Mouse (Mus musculus) embryonic facial prominence, embryonic 10.5 days (tissue): ENCODE data around the gene Clp1. TPM values are rescaled to one million over a fixed set of nuclear protein-coding genes. Genes with fewer than 3 reads are reported as not detected.

Experiments used
- DNase-seq: peaks from one replicate; pipeline ENCODE4 v3.0.0-alpha.2; 2017; ENCODE audit warnings: low spot score
- H3K27ac ChIP-seq: fragments of 300-500 bp; sonication (generic); replicated peaks from 2 replicates; pipeline ENCODE4 v1.5.1; 2016; ENCODE audit warnings: mild to moderate bottlenecking
- H3K27me3 ChIP-seq: fragments of 300-500 bp; sonication (generic); replicated peaks from 2 replicates; pipeline ENCODE4 v1.6.1; 2016; ENCODE audit warnings: low read depth, mild to moderate bottlenecking; ENCODE audit not compliant: poor library complexity, severe bottlenecking
- H3K36me3 ChIP-seq: fragments of 300-500 bp; sonication (generic); replicated peaks from 2 replicates; pipeline ENCODE4 v1.6.1; 2016; ENCODE audit warnings: mild to moderate bottlenecking, moderate library complexity
- H3K4me1 ChIP-seq: fragments of 300-500 bp; sonication (generic); 2 replicates; pipeline ENCODE4 v1.6.1; 2016
- H3K4me3 ChIP-seq: fragments of 300-500 bp; sonication (generic); 2 replicates; pipeline ENCODE4 v1.5.1; 2016; ENCODE audit warnings: mild to moderate bottlenecking, moderate library complexity
- H3K9me3 ChIP-seq: fragments of 300-500 bp; sonication (generic); 2 replicates; pipeline ENCODE4 v1.6.1; 2016; ENCODE audit warnings: mild to moderate bottlenecking
- WGBS: fragments of 180-500 bp; shearing (Covaris S2); methylation state at CpG from one replicate; pipeline ENCODE4 v1.1.7; 2016; 5-methylcytosine and 5-hydroxymethylcytosine counted together
- microRNA counts: library from miRNA; unstranded; fragments of <30 nt; microRNA quantifications from one replicate; lab custom pipeline; 2017
- microRNA-seq: library from miRNA; unstranded; fragments of <30 nt; microRNA quantifications from one replicate; pipeline ENCODE4, GENCODE M21; 2017
- polyA plus RNA-seq: library from polyadenylated mRNA; unstranded; fragments of >200 nt; fragmentation: Nextera tagmentation; extraction: Ambion mirVana; gene quantifications from 2 replicates; pipeline ENCODE4 v1.2.1, GENCODE M21; 2016

Gene Clp1
- polyA plus RNA-seq, 1 experiment from 2014 or later = 53.2 TPM

- no peaks in the 10 kb centered on the region for H3K4me1 ChIP-seq
- 85% methylated on average over 2 of the region's 2 CpGs for WGBS
- no peak overlapping the region for H3K27ac ChIP-seq
- no peaks in the 10 kb centered on the region for H3K27me3 ChIP-seq
- H3K36me3 ChIP-seq = peaks cover 97% of the 10 kb centered on the region
- H3K9me3 ChIP-seq = no peaks in the 10 kb centered on the region
- H3K4me3 ChIP-seq = no peak overlapping the region
- no peak for DNase-seq
These were observed 38.9 kb downstream of the Clp1 start for GRCm38 (mm10) chr2:84688080-84688844.

- peaks cover 9% of the 10 kb centered on the region for H3K4me1 ChIP-seq
- 81% methylated on average over 6 of the region's 6 CpGs for WGBS
- H3K27me3 ChIP-seq = no peaks in the 10 kb centered on the region
- no peak overlapping the region for H3K4me3 ChIP-seq
- H3K27ac ChIP-seq = no peak overlapping the region
- H3K9me3 ChIP-seq = no peaks in the 10 kb centered on the region
- DNase-seq = no peak
- H3K36me3 ChIP-seq = peaks cover 75% of the 10 kb centered on the region
These were observed 44.5 kb downstream of the Clp1 start for GRCm38 (mm10) chr2:84682605-84683183.

GRCm38 (mm10) chr2:84679016-84679415, 48.1 kb downstream of the Clp1 start, which contains the start of gene Tmx2:
Gene Tmx2, minus strand, starts transcription at chr2:84679140.
- Histone ChIP-seq H3K27me3 (no peaks in the 10 kb centered on the region), H3K4me3 (peak within 1 kb of the TSS; percentile 73), H3K27ac (peak within 1 kb of the TSS; percentile 82), H3K9me3 (no peaks in the 10 kb centered on the region), H3K4me1 (peaks cover 25% of the 10 kb centered on the region), H3K36me3 (peaks cover 63% of the 10 kb centered on the region)
- 19% methylated on average over 8 of the region's 8 CpGs for WGBS
- no peak for DNase-seq

DNA sequence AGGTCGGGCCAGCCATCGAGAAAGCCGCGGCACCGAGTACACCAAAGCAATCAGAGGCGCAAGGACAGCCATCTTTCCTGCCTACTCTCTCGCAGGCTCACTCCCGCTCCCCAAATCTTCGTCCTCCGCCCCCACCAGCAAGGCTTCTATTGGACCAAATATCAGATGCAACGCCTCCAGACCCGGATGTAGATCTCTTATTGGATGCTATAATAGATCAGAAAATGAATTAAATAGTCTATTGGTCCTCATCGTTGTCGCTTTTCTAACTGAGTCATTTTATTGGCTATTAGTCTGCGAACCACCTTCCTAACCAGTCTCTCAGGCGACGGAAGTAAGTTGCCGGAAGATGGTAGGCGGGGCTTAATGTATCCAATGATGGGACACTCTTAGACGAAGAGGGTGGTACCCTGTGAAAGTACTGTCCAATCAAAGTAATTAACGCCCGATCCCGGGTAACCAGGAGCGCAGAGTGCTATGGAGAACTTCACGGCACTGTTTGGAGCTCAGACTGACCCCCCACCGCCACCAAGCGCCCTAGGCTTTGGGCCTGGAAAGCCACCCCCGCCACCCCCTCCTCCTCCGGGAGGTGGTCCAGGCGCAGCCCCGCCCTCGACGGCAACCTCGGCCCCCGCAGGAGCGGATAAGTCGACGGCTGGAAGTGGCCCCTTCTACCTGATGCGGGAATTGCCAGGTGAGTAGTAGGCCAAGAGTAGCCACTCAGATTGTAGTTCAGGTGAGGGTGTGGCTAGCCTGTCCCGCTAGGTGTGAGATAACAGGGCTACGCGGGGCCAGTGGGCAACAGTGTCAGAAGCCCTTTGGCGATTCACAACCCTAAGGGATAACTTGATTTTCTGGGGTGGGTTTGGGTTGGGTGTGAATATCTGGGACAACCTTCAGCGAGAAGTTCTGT, 48.9 kb downstream of the Clp1 start, which contains the start of the genes Gm28635 and Med19:
Gm28635 (minus strand) TSS at position 74 of the 913 bp plus-strand sequence.
Med19 (plus strand) TSS at position 435 of the 913 bp plus-strand sequence.
- no peaks in the 10 kb centered on the region for H3K9me3 ChIP-seq
- H3K4me1 ChIP-seq = peaks cover 25% of the 10 kb centered on the region
- WGBS = under 1% methylated on average over 44 of the region's 44 CpGs
- H3K36me3 ChIP-seq = peaks cover 63% of the 10 kb centered on the region
- no peaks in the 10 kb centered on the region for H3K27me3 ChIP-seq
- H3K27ac ChIP-seq = peak within 1 kb of the TSS; percentile 82
- peak; percentile 94 for DNase-seq
- H3K4me3 ChIP-seq = peak within 1 kb of the TSS; percentile 73

- no peaks in the 10 kb centered on the region for H3K9me3 ChIP-seq
- no peak for DNase-seq
- H3K27ac ChIP-seq = peak overlapping the region; percentile 80
- no peaks in the 10 kb centered on the region for H3K27me3 ChIP-seq
- peaks cover 25% of the 10 kb centered on the region for H3K4me1 ChIP-seq
- H3K4me3 ChIP-seq = peak overlapping the region; percentile 73
- WGBS = 12% methylated on average over 22 of the region's 22 CpGs
- peaks cover 63% of the 10 kb centered on the region for H3K36me3 ChIP-seq
These were observed 49.7 kb downstream of the Clp1 start for GRCm38 (mm10) chr2:84677270-84677967.

MicroRNAs within 50 kb of the gene (microRNA counts, 519-probe panel; counts per million panel counts)
- 7,193 counts per million, percentile 97 among the panel's probes with 10 or more counts for microRNA mmu-miR-130a (lab: Ali Mortazavi, UCI)

Small RNA genes within 50 kb of the gene (microRNA-seq; reads per million reads assigned to microRNA genes)
- 35,145 reads per million, percentile 99 among the genes with 10 or more reads in this experiment for gene Mir130a

Other genes starting within 250 kb of the Clp1 start
- gene Ctnnd1, start 76.6 kb downstream of the Clp1 start, polyA plus RNA-seq = 43.3 and 44.3 TPM in 2 replicates
- gene Btbd18, start 68.3 kb downstream of the Clp1 start, polyA plus RNA-seq = 0.14 and 0.41 TPM in 2 replicates
- gene Selenoh, start 56.6 kb downstream of the Clp1 start, polyA plus RNA-seq = 505 and 520 TPM in 2 replicates
- gene Gm28635, start 49.3 kb downstream of the Clp1 start, polyA plus RNA-seq = not detected in 2 replicates
- gene Med19, start 48.9 kb downstream of the Clp1 start, polyA plus RNA-seq = 45.3 and 46.4 TPM in 2 replicates
- 135 and 137 TPM in 2 replicates for gene Tmx2, start 48.2 kb downstream of the Clp1 start, polyA plus RNA-seq
- gene Zdhhc5, start 12.2 kb downstream of the Clp1 start, polyA plus RNA-seq = 30.2 and 31.9 TPM in 2 replicates
- 8.1 and 8.9 TPM in 2 replicates for gene Ypel4, start 6.7 kb upstream of the Clp1 start, polyA plus RNA-seq
- 8.0 and 9.5 TPM in 2 replicates for gene Gm19426, start 16.3 kb upstream of the Clp1 start, polyA plus RNA-seq
- gene Serping1, start 48.1 kb upstream of the Clp1 start, polyA plus RNA-seq = 16.6 and 18.7 TPM in 2 replicates
- 22.7 and 25.8 TPM in 2 replicates for gene Ube2l6, start 71.5 kb upstream of the Clp1 start, polyA plus RNA-seq
- gene Smtnl1, start 95.3 kb upstream of the Clp1 start, polyA plus RNA-seq = 0.21 and 0.27 TPM in 2 replicates
- gene Timm10, start 99.6 kb upstream of the Clp1 start, polyA plus RNA-seq = 64.9 and 65.8 TPM in 2 replicates
- 30.4 and 35.4 TPM in 2 replicates for gene Slc43a1, start 111.5 kb upstream of the Clp1 start, polyA plus RNA-seq
- gene Rtn4rl2, start 159.4 kb upstream of the Clp1 start, polyA plus RNA-seq = 2.5 and 2.6 TPM in 2 replicates
- 29.5 and 30.8 TPM in 2 replicates for gene Slc43a3, start 209.2 kb upstream of the Clp1 start, polyA plus RNA-seq